Mouse (Mus musculus) liver, embryonic 13.5 days (tissue): ENCODE results near the gene Snn. TPM values are rescaled to one million over a fixed set of nuclear protein-coding genes. Genes with fewer than 3 reads are reported as not detected.

Source experiments
- ATAC-seq: fragments of 200-750 bp; cut with Nextera tagmentation; 2 replicates; pipeline ENCODE4 v1.8.0; 2017; ENCODE audit warnings: low read depth, mild to moderate bottlenecking, moderate number of reproducible peaks, moderate library complexity
- DNase-seq: peaks from one replicate; pipeline ENCODE4 v3.0.0; 2022
- H3K27ac ChIP-seq: fragments of 300-500 bp; sonication (generic); 2 replicates; pipeline ENCODE4 v1.5.1; 2015; ENCODE audit warnings: moderate library complexity, mild to moderate bottlenecking, inconsistent platforms
- H3K27me3 ChIP-seq: fragments of 300-500 bp; sonication (generic); 2 replicates; pipeline ENCODE4 v1.6.1; 2015; ENCODE audit warnings: mild to moderate bottlenecking, inconsistent platforms
- H3K36me3 ChIP-seq: fragments of 300-500 bp; sonication (generic); 2 replicates; pipeline ENCODE4 v1.6.1; 2015; ENCODE audit warnings: mild to moderate bottlenecking, inconsistent platforms
- H3K4me1 ChIP-seq: fragments of 300-500 bp; sonication (generic); replicated peaks from 2 replicates; pipeline ENCODE4 v1.6.1; 2015; ENCODE audit warnings: inconsistent platforms
- H3K4me2 ChIP-seq: fragments of 300-500 bp; sonication (generic); 2 replicates; pipeline ENCODE4 v1.6.1; 2015; ENCODE audit warnings: inconsistent platforms, mild to moderate bottlenecking, moderate library complexity
- H3K4me3 ChIP-seq: fragments of 300-500 bp; sonication (generic); replicated peaks from 2 replicates; pipeline ENCODE4 v1.5.1; 2015; ENCODE audit warnings: mild to moderate bottlenecking, inconsistent platforms
- H3K9ac ChIP-seq: fragments of 300-500 bp; sonication (generic); 2 replicates; pipeline ENCODE4 v1.6.1; 2015; ENCODE audit warnings: mild to moderate bottlenecking, inconsistent platforms
- H3K9me3 ChIP-seq: fragments of 300-500 bp; sonication (generic); replicated peaks from 2 replicates; pipeline ENCODE4 v1.6.1; 2016; ENCODE audit warnings: inconsistent platforms
- WGBS: fragments of 180-500 bp; shearing (Covaris S2); methylation state at CpG from one replicate; pipeline ENCODE4 v1.1.7; 2015; ENCODE audit not compliant: insufficient replicate concordance; 5-methylcytosine and 5-hydroxymethylcytosine counted together
- polyA plus RNA-seq: library from polyadenylated mRNA; unstranded; fragments of >200 nt; fragmentation: Nextera tagmentation; extraction: Ambion mirVana; gene quantifications from 2 replicates; pipeline ENCODE4 v1.2.1, GENCODE M21; 2015

Snn gene
- polyA plus RNA-seq, 1 experiment from 2014 or later = 3.0 TPM

DNA sequence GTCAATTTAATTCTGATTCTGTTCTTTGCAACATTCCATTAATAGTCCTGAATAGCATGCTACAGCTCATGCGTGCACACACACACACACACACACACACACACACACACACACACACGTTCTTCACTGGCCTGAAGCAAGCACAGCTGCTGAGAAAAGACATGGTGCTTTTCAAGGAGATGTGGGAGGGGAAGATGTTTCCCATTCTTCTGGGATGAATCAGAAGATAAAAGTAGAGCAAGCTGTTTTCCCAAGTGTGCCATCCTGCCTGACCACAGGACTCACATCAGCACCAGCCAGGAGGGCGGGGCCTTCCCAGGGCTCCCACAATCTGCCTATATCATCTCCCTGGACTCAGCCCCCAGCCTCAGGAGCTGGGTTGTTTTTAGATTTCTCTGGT lies 35.9 kb upstream of the Snn start:
- Histone ChIP-seq H3K9ac (no peak overlapping the region), H3K4me2 (no peak overlapping the region), H3K36me3 (no peaks in the 10 kb centered on the region), H3K4me3 (no peak overlapping the region), H3K27me3 (no peaks in the 10 kb centered on the region), H3K4me1 (no peaks in the 10 kb centered on the region), H3K9me3 (no peaks in the 10 kb centered on the region), H3K27ac (no peak overlapping the region)
- 56% methylated on average over 3 of the region's 3 CpGs for WGBS
- ATAC-seq = no peak
- DNase-seq = no peak

DNA sequence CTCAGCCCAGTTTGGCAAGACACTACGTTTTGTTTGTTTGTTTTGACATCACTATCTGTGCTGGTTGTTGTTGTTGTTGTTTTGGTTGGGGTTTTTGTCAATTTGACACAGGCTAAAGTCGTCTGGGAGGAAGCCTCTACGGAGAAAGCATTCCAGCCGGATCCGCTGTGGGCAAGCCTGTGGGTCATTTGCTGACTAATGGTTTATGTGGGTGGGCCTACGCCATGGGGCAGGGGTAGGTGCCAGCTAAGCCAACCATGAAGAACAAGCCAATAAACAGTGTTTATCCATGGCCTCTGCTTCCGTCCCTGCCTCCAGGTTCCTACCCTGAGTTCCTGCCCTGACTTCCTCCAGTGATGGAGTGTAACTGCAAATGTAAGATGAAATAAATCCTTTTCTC lies 32.5 kb upstream of the Snn start:
- Histone ChIP-seq H3K4me1 (no peaks in the 10 kb centered on the region), H3K36me3 (no peaks in the 10 kb centered on the region), H3K27me3 (no peaks in the 10 kb centered on the region), H3K9ac (no peak overlapping the region), H3K4me2 (no peak overlapping the region), H3K4me3 (no peak overlapping the region), H3K27ac (no peak overlapping the region), H3K9me3 (no peaks in the 10 kb centered on the region)
- DNase-seq = no peak
- 74% methylated on average over 7 of the region's 7 CpGs for WGBS
- ATAC-seq = no peak

DNA sequence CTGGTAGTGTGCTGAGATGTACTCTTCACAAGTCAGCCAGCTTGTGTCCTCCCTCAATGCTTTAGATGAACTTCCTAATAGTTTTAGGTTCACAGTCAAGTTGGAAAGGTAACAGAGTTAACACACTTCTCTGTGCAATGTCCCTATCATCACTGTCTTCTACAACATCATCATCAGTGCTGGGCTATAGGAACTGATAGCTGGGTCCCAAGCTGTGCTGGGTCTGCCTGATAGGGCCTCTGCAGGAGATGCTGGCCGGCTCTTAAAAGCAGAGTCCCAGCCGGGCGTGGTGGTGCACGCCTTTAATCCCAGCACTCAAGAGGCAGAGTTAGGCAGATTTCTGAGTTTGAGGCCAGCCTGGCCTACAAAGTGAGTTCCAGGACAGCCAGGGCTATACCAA lies 29.9 kb upstream of the Snn start:
- H3K36me3 ChIP-seq = no peaks in the 10 kb centered on the region
- no peaks in the 10 kb centered on the region for H3K4me1 ChIP-seq
- no peak for DNase-seq
- no peak for ATAC-seq
- H3K27me3 ChIP-seq = no peaks in the 10 kb centered on the region
- no peak overlapping the region for H3K4me2 ChIP-seq
- no peaks in the 10 kb centered on the region for H3K9me3 ChIP-seq
- H3K27ac ChIP-seq = no peak overlapping the region
- H3K9ac ChIP-seq = no peak overlapping the region
- 27% methylated on average over 4 of the region's 4 CpGs for WGBS
- H3K4me3 ChIP-seq = no peak overlapping the region

DNA sequence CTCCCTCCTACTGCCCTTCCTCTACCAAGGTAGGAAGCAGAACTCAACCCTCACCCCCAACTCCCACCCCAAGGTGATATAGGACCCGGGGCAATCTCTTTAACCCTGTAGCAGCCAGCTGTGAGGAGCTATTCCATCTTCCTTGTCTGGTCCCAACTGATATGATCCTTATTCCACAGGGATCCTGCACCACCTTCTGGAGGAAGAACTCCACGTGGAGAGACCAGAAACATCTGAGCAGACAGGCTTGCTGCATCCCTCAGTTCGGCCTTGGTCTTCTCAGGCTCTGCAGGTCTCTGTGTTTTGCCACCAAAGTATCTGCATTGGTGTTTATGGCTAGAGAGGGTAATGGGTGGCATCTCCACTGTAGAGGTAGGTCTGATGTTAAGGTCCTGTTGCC lies 29.4 kb upstream of the Snn start:
- no peak overlapping the region for H3K9ac ChIP-seq
- H3K27ac ChIP-seq = no peak overlapping the region
- H3K4me3 ChIP-seq = no peak overlapping the region
- no peak for DNase-seq
- 39% methylated on average over 3 of the region's 3 CpGs for WGBS
- H3K36me3 ChIP-seq = no peaks in the 10 kb centered on the region
- ATAC-seq = no peak
- no peaks in the 10 kb centered on the region for H3K4me1 ChIP-seq
- H3K9me3 ChIP-seq = no peaks in the 10 kb centered on the region
- no peaks in the 10 kb centered on the region for H3K27me3 ChIP-seq
- no peak overlapping the region for H3K4me2 ChIP-seq

DNA sequence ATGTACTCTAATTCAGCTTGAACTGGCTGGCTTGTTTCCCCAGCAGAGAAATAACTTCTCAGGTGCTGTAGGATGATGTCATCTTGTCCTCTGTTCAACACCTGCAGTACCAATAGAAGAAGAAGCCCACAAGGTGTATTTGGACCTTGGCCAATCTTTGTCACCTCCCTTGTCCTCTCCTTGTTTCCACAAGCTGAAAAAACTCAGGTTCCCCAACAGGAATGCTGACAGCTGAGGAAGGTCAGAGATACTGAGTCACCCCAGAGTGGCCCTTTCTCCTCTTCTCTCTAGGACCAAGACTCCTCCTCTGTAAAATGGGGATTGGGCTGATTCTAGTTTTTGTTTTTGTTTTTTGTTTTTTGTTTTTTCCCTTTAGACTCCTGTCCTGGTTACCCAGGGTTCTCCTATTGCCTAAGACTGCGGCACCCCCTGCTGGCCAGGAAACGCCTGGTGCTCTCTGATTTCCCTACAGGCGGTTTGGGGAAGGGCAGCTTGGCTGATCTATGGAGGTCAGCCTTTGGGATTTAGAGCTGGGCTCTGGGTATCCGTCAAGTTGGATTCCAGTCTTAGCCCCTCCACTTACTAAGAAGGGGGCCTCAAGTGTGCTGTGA lies 26.4 kb upstream of the Snn start:
- under 1% methylated on average over 4 of the region's 4 CpGs for WGBS
- Histone ChIP-seq H3K9me3 (no peaks in the 10 kb centered on the region), H3K36me3 (no peaks in the 10 kb centered on the region), H3K4me2 (no peak overlapping the region), H3K4me1 (no peaks in the 10 kb centered on the region), H3K9ac (no peak overlapping the region), H3K27ac (no peak overlapping the region), H3K4me3 (no peak overlapping the region), H3K27me3 (0 out of 2 replicates have a peak, but pooled peaks cover 8% of the 10 kb centered on the region)
- ATAC-seq (peak; percentile 41; the same call in 1 of the 2 replicates), DNase-seq (peak; percentile 48)

DNA sequence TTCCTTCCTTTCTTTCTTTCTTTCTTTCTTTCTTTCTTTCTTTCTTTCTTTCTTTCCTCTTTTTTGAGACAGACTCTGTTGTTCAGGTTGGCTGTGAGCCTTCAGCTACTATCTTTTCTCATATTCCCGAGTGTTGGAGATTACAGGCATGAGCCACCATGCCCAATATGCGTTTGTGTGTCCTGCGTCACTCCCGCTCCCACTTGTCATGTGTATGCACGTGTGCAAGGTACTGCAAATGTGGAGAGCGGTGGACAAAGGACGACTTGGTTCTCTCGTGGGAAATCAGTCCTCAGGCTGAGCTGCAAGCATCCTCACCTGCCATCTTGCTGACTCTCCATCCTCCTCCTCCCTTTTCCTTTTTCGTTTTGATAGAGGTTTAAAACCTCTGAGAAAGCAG lies 25.5 kb upstream of the Snn start:
- ATAC-seq (no peak), DNase-seq (no peak)
- H3K27me3 ChIP-seq = 0 out of 2 replicates have a peak, but pooled peaks cover 8% of the 10 kb centered on the region
- H3K36me3 ChIP-seq = no peaks in the 10 kb centered on the region
- WGBS = 64% methylated on average over 9 of the region's 9 CpGs
- H3K4me1 ChIP-seq = no peaks in the 10 kb centered on the region
- no peak overlapping the region for H3K4me3 ChIP-seq
- no peak overlapping the region for H3K27ac ChIP-seq
- H3K9ac ChIP-seq = no peak overlapping the region
- no peaks in the 10 kb centered on the region for H3K9me3 ChIP-seq
- H3K4me2 ChIP-seq = no peak overlapping the region

DNA sequence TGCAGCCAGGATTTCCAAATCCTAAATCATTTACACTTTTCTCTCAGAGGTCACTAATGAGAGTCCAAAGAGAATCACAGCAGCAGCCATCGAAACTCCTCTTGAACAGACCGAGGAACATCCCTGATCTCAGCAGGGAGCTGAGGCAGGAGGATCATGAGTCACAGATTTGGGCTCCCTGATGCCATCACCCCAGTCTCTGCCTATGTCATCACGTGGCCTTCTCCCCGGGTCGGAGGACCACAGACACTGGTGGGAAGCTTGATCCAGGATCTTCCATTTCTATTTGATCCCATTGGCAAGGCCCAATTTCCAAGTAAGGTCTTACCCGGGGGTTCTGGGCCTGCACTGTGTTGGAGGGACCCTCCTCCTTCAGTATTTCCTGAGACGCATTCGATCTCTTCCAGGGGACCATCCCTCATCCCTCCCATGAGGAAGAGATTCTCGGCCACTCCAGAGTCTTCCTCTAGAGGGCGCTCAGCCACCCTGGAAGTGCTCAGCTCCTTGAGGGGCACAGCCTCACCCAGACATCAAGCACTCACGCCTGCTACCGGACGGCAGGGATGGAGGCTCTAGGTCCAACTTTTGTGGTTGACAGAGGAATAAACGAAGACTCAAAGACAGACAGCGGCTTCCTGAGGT lies 24.8 kb upstream of the Snn start:
- ATAC-seq = peak; percentile 57
- no peak overlapping the region for H3K4me2 ChIP-seq

DNA sequence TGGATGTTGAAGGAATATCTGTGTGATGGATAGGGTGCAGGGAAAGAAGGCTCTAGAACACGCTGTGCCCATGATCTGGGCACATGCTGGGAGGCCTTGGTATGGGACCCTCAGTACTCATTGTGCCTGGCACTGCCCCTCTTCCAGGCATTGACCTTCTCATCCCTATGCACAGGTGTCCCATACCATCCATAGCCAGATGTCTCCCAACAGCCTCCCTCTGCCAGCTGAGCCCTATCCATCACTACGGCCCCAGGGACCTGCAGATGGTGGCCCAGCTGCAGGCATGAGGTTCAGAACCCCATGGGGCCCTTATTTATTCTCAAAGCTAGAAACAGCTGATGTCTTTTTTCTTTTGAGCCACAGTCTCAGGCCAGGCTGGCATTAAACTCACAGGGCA lies 20.1 kb upstream of the Snn start:
- H3K4me2 ChIP-seq = no peak overlapping the region
- 0 out of 2 replicates have a peak, but pooled peaks cover 8% of the 10 kb centered on the region for H3K27me3 ChIP-seq
- H3K4me1 ChIP-seq = no peaks in the 10 kb centered on the region
- no peak for ATAC-seq
- H3K9me3 ChIP-seq = no peaks in the 10 kb centered on the region
- 47% methylated on average over 2 of the region's 2 CpGs for WGBS
- H3K4me3 ChIP-seq = no peak overlapping the region
- H3K27ac ChIP-seq = no peak overlapping the region
- DNase-seq = no peak
- H3K36me3 ChIP-seq = no peaks in the 10 kb centered on the region
- no peak overlapping the region for H3K9ac ChIP-seq

More for the DNA sequence above, 24.8 kb upstream of the Snn start:
- H3K27me3 ChIP-seq = 0 out of 2 replicates have a peak, but pooled peaks cover 8% of the 10 kb centered on the region
- H3K4me3 ChIP-seq = no peak overlapping the region
- H3K4me1 ChIP-seq = no peaks in the 10 kb centered on the region
- no peaks in the 10 kb centered on the region for H3K9me3 ChIP-seq
- 23% methylated on average over 15 of the region's 15 CpGs for WGBS
- H3K9ac ChIP-seq = no peak overlapping the region
- no peak overlapping the region for H3K27ac ChIP-seq
- H3K36me3 ChIP-seq = no peaks in the 10 kb centered on the region
- DNase-seq = peak; percentile 39

DNA sequence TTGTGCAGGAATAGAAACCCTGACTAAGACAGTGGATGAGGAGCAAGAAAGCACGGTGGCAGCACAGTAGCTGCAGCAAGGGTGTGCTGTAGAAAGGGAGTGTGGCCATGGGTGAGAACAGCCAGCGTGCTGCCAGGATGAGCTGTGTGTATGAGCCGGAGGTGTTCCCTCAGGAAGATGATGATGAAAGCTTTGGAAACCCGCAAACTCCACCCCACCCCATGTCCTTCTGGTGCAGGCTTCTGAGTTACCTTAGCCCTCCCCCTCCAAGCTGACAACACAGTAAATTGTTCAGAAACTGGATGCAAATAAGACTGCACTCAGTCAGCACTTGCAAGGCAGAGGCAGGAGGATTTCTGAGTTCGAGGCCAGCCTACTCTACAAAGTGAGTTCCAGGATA lies 17.5 kb upstream of the Snn start:
- Histone ChIP-seq H3K9ac (no peak overlapping the region), H3K36me3 (no peaks in the 10 kb centered on the region), H3K27ac (no peak overlapping the region), H3K27me3 (no peaks in the 10 kb centered on the region), H3K4me3 (no peak overlapping the region), H3K4me1 (no peaks in the 10 kb centered on the region), H3K9me3 (no peaks in the 10 kb centered on the region), H3K4me2 (no peak overlapping the region)
- ATAC-seq (no peak), DNase-seq (no peak)
- 63% methylated on average over 5 of the region's 5 CpGs for WGBS

DNA sequence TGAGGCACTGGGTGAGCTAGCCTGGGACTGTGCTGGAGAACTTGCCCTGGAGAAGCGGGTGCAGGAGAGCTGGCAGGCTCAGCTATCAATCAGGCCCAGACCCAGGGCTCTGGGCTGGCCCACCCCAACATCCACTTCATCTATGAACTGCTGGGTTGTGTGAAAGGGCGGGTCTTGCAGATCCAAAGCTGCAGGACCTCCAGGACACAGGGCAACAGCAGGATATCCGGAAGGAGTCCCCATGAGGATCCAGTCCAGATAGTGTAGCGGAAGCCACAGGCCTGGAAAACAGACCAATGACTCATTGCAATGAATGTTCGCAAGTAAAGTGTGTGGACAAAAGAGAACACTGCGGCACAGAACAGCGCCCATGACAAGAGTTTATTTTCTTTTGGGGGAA lies 14.3 kb upstream of the Snn start:
- WGBS = 63% methylated on average over 7 of the region's 7 CpGs

DNA sequence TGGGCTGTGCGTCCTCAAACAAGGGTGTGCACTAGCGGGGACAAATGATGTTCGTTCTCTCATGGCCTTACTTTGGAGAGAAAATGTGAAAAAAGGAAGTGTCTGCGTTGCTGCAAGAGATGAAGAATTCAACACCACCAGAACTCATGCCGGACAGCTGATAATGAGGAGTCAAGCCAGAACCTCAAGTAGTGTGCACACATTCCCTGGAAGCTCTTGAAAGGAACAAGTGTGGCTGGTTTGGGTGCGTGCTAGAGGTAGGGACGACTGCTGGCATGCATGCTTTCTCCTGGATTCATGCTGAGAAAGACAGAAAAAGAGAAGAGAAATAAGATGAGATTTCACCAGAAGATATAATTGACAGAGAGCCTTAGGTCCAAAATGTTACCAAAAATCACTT lies 13.6 kb upstream of the Snn start:
- H3K9ac ChIP-seq = no peak overlapping the region
- ATAC-seq (no peak), DNase-seq (no peak)
- no peaks in the 10 kb centered on the region for H3K4me1 ChIP-seq
- 40% methylated on average over 7 of the region's 7 CpGs for WGBS
- no peak overlapping the region for H3K4me2 ChIP-seq
- H3K27ac ChIP-seq = no peak overlapping the region
- no peaks in the 10 kb centered on the region for H3K9me3 ChIP-seq
- no peaks in the 10 kb centered on the region for H3K27me3 ChIP-seq
- H3K36me3 ChIP-seq = no peaks in the 10 kb centered on the region
- H3K4me3 ChIP-seq = no peak overlapping the region

More for the DNA sequence above, 14.3 kb upstream of the Snn start:
- DNase-seq (no peak), ATAC-seq (peak; percentile 60; the same call in 1 of the 2 replicates)
- H3K9ac ChIP-seq = no peak overlapping the region
- H3K9me3 ChIP-seq = no peaks in the 10 kb centered on the region
- no peak overlapping the region for H3K27ac ChIP-seq
- no peaks in the 10 kb centered on the region for H3K36me3 ChIP-seq
- no peak overlapping the region for H3K4me2 ChIP-seq
- H3K4me1 ChIP-seq = no peaks in the 10 kb centered on the region
- H3K4me3 ChIP-seq = no peak overlapping the region
- H3K27me3 ChIP-seq = no peaks in the 10 kb centered on the region

DNA sequence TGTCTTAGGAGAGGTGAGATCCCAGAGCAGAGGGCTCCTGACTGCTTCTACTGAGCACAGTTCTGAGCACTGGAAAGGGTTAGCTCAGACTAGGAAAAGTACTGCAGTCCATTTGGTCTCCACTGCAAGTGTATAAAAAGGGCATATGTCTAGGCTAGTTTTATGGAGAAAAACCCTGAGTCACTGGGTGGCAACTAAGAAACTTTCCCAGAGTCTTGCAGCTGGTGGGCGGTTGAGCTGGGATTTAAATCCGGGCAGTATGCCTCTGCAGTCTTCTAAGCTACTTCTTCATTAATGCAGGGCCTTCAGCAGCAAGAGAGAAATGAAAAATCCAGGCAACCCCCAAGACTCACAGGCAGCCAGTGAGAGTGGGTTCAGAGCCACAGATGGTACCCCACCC lies 10.5 kb upstream of the Snn start:
- no peaks in the 10 kb centered on the region for H3K27me3 ChIP-seq
- DNase-seq = no peak
- 77% methylated on average over 2 of the region's 2 CpGs for WGBS

More for the DNA sequence above, 10.5 kb upstream of the Snn start:
- Histone ChIP-seq H3K27ac (no peak overlapping the region), H3K9ac (no peak overlapping the region), H3K4me1 (no peaks in the 10 kb centered on the region), H3K4me2 (no peak overlapping the region), H3K9me3 (no peaks in the 10 kb centered on the region), H3K4me3 (no peak overlapping the region), H3K36me3 (no peaks in the 10 kb centered on the region)
- no peak for ATAC-seq
